ENCODE assay signal across 8 mouse cellular contexts in genomic region chr8:116927880-116928279, GRCm38 (mm10). TPM values are rescaled to one million over a fixed set of nuclear protein-coding genes. Genes with fewer than 3 reads are reported as not detected.
DNase-seq lines count a peak whose midpoint lies in the region; ATAC-seq and TF ChIP-seq lines count a peak whose summit lies in the region.

No protein-coding gene starts in this region.

- peak; percentile 16 for DNase-seq in hindbrain, embryonic 10.5 days (ENCODE audit: low spot score)
- peak; percentile 59 for DNase-seq in embryo, embryonic 10 days (ENCODE audit: low spot score)
- DNase-seq in liver, embryonic 13.5 days = peak; percentile 33
- DNase-seq in spleen, postnatal 14 days (ENCODE audit: low spot score in 2 of 2) = peak; percentile 45 to 63
- DNase-seq in heart, adult 11 months = no peak

- no peaks in the 10 kb centered on the region for H3K27me3 ChIP-seq in hindbrain, embryonic 10.5 days (ENCODE audit: insufficient read depth, poor library complexity, severe bottlenecking)
- no peaks in the 10 kb centered on the region for H3K27me3 ChIP-seq in hindbrain, embryonic 16.5 days (replicated peaks; ENCODE audit: control insufficient read depth, insufficient read depth, low read length)
- no peaks in the 10 kb centered on the region for H3K27me3 ChIP-seq in E14TG2a.4 (ENCODE audit: insufficient read depth, low read length)
- no peaks in the 10 kb centered on the region for H3K27me3 ChIP-seq in liver, embryonic 13.5 days
- H3K27me3 ChIP-seq in heart, embryonic 12.5 days (replicated peaks) = no peaks in the 10 kb centered on the region

- H3K4me1 ChIP-seq in hindbrain, embryonic 10.5 days (replicated peaks) = no peaks in the 10 kb centered on the region
- H3K4me1 ChIP-seq in hindbrain, embryonic 16.5 days (ENCODE audit: control insufficient read depth, insufficient read depth, low read depth, low read length) = no peaks in the 10 kb centered on the region
- peaks cover 8% of the 10 kb centered on the region for H3K4me1 ChIP-seq in E14TG2a.4 (replicated peaks; ENCODE audit: low read depth, low read length)
- peaks cover 11% of the 10 kb centered on the region for H3K4me1 ChIP-seq in liver, embryonic 13.5 days (replicated peaks)
- H3K4me1 ChIP-seq in heart, embryonic 12.5 days (replicated peaks) = no peaks in the 10 kb centered on the region

- no peak for ATAC-seq in hindbrain, embryonic 16.5 days
- 0 out of 2 replicates have a peak, but pooled peaks have one; percentile 25 for ATAC-seq in liver, embryonic 13.5 days (ENCODE audit: low read depth)
- ATAC-seq in heart, embryonic 12.5 days (ENCODE audit: insufficient number of reproducible peaks, low FRiP score) = no peak

- H3K9ac ChIP-seq in hindbrain, embryonic 16.5 days (ENCODE audit: low read depth, low read length) = no peak overlapping the region
- H3K9ac ChIP-seq in liver, embryonic 13.5 days = no peak overlapping the region
- H3K9ac ChIP-seq in heart, embryonic 12.5 days = no peak overlapping the region

- H3K9me3 ChIP-seq in hindbrain, embryonic 10.5 days = no peaks in the 10 kb centered on the region
- no peaks in the 10 kb centered on the region for H3K9me3 ChIP-seq in hindbrain, embryonic 16.5 days (ENCODE audit: control insufficient read depth, low read length)
- H3K9me3 ChIP-seq in E14TG2a.4 (ENCODE audit: low read length) = no peaks in the 10 kb centered on the region
- no peaks in the 10 kb centered on the region for H3K9me3 ChIP-seq in liver, embryonic 13.5 days (replicated peaks)
- no peaks in the 10 kb centered on the region for H3K9me3 ChIP-seq in heart, embryonic 12.5 days (replicated peaks)

- TF ChIP-seq CTCF in E14TG2a.4 (conservative IDR thresholded peaks at IDR 0.05; ENCODE audit: low read length) = peak; percentile 73

- no peak overlapping the region for H3K27ac ChIP-seq in hindbrain, embryonic 10.5 days
- no peak overlapping the region for H3K27ac ChIP-seq in hindbrain, embryonic 16.5 days (ENCODE audit: low read depth, low read length)
- H3K27ac ChIP-seq in liver, embryonic 13.5 days = no peak overlapping the region
- H3K27ac ChIP-seq in heart, embryonic 12.5 days (ENCODE audit: poor library complexity, severe bottlenecking) = no peak overlapping the region

- H3K4me2 ChIP-seq in hindbrain, embryonic 16.5 days (ENCODE audit: low read length) = no peak overlapping the region
- H3K4me2 ChIP-seq in liver, embryonic 13.5 days = no peak overlapping the region
- no peak overlapping the region for H3K4me2 ChIP-seq in heart, embryonic 12.5 days

- H3K4me3 ChIP-seq in hindbrain, embryonic 10.5 days = no peak overlapping the region
- H3K4me3 ChIP-seq in hindbrain, embryonic 16.5 days (ENCODE audit: low read length) = no peak overlapping the region
- no peak overlapping the region for H3K4me3 ChIP-seq in E14TG2a.4 (replicated peaks; ENCODE audit: low read length)
- H3K4me3 ChIP-seq in liver, embryonic 13.5 days (replicated peaks) = no peak overlapping the region
- no peak overlapping the region for H3K4me3 ChIP-seq in heart, embryonic 12.5 days

- 86% methylated on average over 9 of the region's 9 CpGs for WGBS in hindbrain, embryonic 10.5 days
- 89% methylated on average over 9 of the region's 9 CpGs for WGBS in hindbrain, embryonic 16.5 days
- WGBS in liver, embryonic 13.5 days (ENCODE audit: insufficient replicate concordance) = 74% methylated on average over 9 of the region's 9 CpGs
- 79% methylated on average over 9 of the region's 9 CpGs for WGBS in heart, embryonic 12.5 days

- peaks cover 96% of the 10 kb centered on the region for H3K36me3 ChIP-seq in hindbrain, embryonic 10.5 days
- H3K36me3 ChIP-seq in hindbrain, embryonic 16.5 days (ENCODE audit: control insufficient read depth, insufficient read depth, low read length) = no peaks in the 10 kb centered on the region
- H3K36me3 ChIP-seq in E14TG2a.4 (ENCODE audit: insufficient read depth, low read length) = peaks cover 100% of the 10 kb centered on the region
- peaks cover 93% of the 10 kb centered on the region for H3K36me3 ChIP-seq in liver, embryonic 13.5 days
- H3K36me3 ChIP-seq in heart, embryonic 12.5 days = peaks cover 80% of the 10 kb centered on the region

RNA-seq across cellular contexts. Expression of gene Cenpn, which starts 6.3 kb away (rescaled TPM):
- 48.3 and 62.6 TPM in 2 replicates for polyA plus RNA-seq in hindbrain, embryonic 10.5 days (2016; fragmentation: Nextera tagmentation; extraction: Ambion mirVana)
- 9.5 and 10.4 TPM in 2 replicates for polyA plus RNA-seq in hindbrain, embryonic 16.5 days (2015; fragmentation: Nextera tagmentation; extraction: Ambion mirVana)
- 33.2 and 36.2 TPM in 2 replicates for polyA plus RNA-seq in liver, embryonic 13.5 days (2015; fragmentation: Nextera tagmentation; extraction: Ambion mirVana)
- polyA plus RNA-seq in heart, embryonic 12.5 days (2016; fragmentation: Nextera tagmentation; extraction: Ambion mirVana) = 25.7 and 28.4 TPM in 2 replicates

RNA-seq across cellular contexts. Expression of gene Cmc2, which starts 6.6 kb away (rescaled TPM):
- polyA plus RNA-seq in hindbrain, embryonic 10.5 days (2016; fragmentation: Nextera tagmentation; extraction: Ambion mirVana) = 79.5 and 79.7 TPM in 2 replicates
- 32.0 and 37.2 TPM in 2 replicates for polyA plus RNA-seq in hindbrain, embryonic 16.5 days (2015; fragmentation: Nextera tagmentation; extraction: Ambion mirVana)
- polyA plus RNA-seq in liver, embryonic 13.5 days (2015; fragmentation: Nextera tagmentation; extraction: Ambion mirVana) = 89.0 and 93.9 TPM in 2 replicates
- polyA plus RNA-seq in heart, embryonic 12.5 days (2016; fragmentation: Nextera tagmentation; extraction: Ambion mirVana) = 112 and 114 TPM in 2 replicates

RNA-seq across cellular contexts. Expression of gene Atmin, which starts 15.3 kb away (rescaled TPM):
- 13.8 and 16.0 TPM in 2 replicates for polyA plus RNA-seq in hindbrain, embryonic 10.5 days (2016; fragmentation: Nextera tagmentation; extraction: Ambion mirVana)
- 17.9 and 22.4 TPM in 2 replicates for polyA plus RNA-seq in hindbrain, embryonic 16.5 days (2015; fragmentation: Nextera tagmentation; extraction: Ambion mirVana)
- 4.6 and 5.2 TPM in 2 replicates for polyA plus RNA-seq in liver, embryonic 13.5 days (2015; fragmentation: Nextera tagmentation; extraction: Ambion mirVana)
- 11.4 and 11.7 TPM in 2 replicates for polyA plus RNA-seq in heart, embryonic 12.5 days (2016; fragmentation: Nextera tagmentation; extraction: Ambion mirVana)

RNA-seq across cellular contexts. Expression of gene 1700030J22Rik, which starts 50.9 kb away (rescaled TPM):
- 2.8 and 4.2 TPM in 2 replicates for polyA plus RNA-seq in hindbrain, embryonic 10.5 days (2016; fragmentation: Nextera tagmentation; extraction: Ambion mirVana)
- 7.8 and 8.0 TPM in 2 replicates for polyA plus RNA-seq in hindbrain, embryonic 16.5 days (2015; fragmentation: Nextera tagmentation; extraction: Ambion mirVana)
- 0.44 and 0.53 TPM in 2 replicates for polyA plus RNA-seq in liver, embryonic 13.5 days (2015; fragmentation: Nextera tagmentation; extraction: Ambion mirVana)
- polyA plus RNA-seq in heart, embryonic 12.5 days (2016; fragmentation: Nextera tagmentation; extraction: Ambion mirVana) = 1.0 and 1.1 TPM in 2 replicates
